Mouse (Mus musculus): ENCODE data around the gene Btbd35f18. TPM values are rescaled to one million over a fixed set of nuclear protein-coding genes. Genes with fewer than 3 reads are reported as not detected.
"Not testable (repeated sequence)": the region's sequence is repeated elsewhere in the genome, so short reads cannot be mapped to it uniquely, and the experiment has no call there.

Gene Btbd35f18
- not detected for polyA plus RNA-seq (2017; shearing (Covaris generic))

DNA sequence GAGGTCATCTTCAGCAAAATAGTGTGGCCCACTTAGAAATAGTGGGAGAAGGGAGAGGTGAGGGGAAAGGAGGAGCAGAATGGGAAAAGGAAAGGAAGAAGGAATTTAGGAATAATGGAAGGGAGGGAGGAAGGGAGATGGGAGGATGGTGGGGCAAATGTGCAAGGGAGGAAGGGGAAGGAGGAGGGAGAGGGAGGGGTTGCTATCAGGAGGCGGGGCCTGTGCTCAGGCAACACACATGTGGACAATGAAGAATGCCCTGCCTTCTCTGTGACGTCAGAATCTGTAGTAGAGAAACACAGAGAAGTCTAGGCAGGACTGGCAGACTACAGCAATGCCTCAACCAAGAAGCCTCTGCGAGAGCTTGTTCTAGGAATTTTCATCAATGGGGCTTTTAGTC is at the start of gene Btbd35f18:
TSS of gene Btbd35f18 (plus strand) at position 301 of the 400 bp plus-strand sequence.
- not testable (repeated sequence) for ATAC-seq

Other genes with a start within 250 kb of the Btbd35f18 start
- not detected for gene Btbd35f10, start 52.7 kb downstream of the Btbd35f18 start, polyA plus RNA-seq (2017; shearing (Covaris generic))

Measured in CD4-positive, CD25-positive, alpha-beta regulatory T cell, adult 4 months (primary cell).